Mouse (Mus musculus) right cerebral cortex, postnatal 4 days (tissue): ENCODE measurements around the gene Nudt1.
A peak's percentile ranks its signal among the peaks of the same experiment; 100 is the strongest.
"Not testable (repeated sequence)": the region's sequence is repeated elsewhere in the genome, so short reads cannot be mapped to it uniquely, and the experiment has no call there.

Source experiments
- DNase-seq: peaks from one replicate; pipeline ENCODE4 v3.0.0-alpha.2; 2022

Nudt1 gene

DNA sequence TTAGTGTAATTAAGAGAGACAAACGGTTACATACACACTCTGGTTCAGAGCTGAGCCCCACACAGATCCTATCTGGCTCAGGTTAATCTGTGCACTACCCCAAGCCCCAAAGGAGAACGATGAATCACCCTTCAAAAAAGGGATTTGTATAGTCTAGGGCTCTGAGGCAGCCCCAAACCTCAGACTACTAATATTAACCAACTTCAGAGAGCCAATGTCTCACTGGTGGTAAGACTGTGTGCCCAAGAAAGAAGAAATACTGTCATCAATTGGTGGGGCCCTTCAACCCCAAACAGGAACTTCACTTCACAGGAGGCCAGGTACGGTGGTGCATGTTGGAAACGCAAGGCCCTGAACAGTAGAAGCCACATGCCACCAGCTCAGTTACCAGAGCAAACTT lies 23.8 kb downstream of the Nudt1 start:
- no peak for DNase-seq

DNA sequence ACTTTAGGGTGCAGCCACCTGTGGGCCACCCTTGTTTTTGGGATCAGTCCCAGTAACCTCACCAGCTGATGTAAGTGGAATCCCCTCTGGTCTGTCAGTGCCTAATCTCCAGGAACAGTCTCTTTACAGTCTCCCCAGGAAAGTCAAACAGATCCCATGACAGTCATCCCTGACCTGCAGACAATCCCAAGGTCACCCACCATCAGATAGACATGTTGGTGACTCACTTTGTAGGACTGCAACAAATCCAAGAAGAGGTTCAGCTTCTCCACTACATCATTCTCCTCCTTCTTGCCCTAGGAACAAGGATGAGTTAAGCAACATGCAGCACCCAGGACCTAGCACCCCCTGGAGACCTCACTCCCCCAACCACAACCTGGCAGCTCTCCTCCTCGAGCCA lies 24.6 kb downstream of the Nudt1 start:
- DNase-seq, result no peak

DNA sequence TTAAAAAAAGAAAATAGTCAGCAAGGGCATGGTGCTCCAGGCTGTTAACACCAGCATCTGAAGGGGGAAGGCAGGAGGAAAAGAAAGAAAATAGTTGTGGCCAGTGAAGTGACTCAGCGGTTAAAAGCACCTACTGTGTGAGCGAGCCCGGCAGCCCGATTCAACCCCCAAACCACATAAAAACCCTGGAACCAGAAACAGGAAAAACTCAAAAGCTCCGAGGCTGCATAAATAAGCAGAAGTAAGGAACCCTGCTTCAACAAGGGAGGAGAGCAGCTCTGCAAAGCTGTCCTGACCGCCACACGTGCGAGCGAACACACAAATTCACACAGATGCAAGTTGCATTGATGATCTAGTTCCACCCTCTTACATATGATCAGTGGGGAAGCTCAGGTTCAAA lies 28.4 kb downstream of the Nudt1 start:
- no peak for DNase-seq

DNA sequence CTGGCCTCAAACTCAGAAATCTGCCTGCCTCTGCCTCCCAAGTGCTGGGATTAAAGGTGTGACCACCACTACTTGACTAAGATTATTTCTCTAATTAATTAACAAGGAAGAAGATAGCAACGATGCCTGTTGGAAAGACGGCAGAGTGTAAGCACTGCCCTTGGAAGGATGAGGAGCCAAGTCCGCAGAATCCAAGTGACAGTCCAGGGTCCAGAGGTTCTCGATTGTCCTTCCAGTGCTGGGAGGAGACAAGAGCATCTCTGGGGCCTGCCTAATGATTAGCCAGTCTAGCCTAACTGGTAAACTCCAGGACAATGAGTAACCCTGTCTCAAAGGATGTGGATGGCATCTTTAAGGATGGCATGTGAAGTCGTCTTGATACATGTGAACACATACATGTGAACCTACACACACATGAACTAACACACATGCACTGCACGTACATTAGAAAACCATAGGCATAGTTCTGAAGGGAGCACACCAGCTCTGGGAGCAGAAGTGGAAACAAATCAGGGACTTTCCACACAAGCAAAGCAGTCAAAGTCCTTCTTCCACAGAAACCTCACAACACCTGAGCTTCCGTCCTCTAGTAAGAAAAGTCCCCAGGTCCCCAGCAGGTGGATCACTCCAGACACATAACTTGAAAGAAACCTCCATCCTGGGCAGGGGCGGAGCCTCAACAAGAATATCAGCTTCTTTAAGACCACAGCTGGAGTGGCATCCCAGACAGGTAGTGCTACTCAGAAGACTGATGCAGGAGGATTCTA lies 29.5 kb downstream of the Nudt1 start:
- DNase-seq, result no peak

DNA sequence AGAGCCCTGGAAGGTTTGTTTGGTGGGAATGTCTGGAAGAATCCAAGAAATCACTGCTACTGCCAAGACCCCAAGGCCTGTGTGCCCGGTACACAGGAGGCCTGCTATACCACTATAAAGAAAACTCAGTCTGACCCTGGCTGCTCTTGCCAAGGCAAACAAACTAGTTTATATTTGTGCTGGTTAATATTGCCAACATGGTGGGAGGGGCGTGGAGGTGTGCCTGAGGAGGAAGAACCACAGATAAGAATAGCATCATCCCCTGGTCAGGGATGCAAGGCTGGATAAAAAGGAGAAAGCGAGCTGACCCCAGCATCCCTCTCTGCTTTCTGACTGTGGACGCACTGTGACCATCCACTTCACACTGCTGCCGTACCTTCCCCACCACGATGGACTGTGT lies 30.9 kb downstream of the Nudt1 start:
- DNase-seq, result no peak

DNA sequence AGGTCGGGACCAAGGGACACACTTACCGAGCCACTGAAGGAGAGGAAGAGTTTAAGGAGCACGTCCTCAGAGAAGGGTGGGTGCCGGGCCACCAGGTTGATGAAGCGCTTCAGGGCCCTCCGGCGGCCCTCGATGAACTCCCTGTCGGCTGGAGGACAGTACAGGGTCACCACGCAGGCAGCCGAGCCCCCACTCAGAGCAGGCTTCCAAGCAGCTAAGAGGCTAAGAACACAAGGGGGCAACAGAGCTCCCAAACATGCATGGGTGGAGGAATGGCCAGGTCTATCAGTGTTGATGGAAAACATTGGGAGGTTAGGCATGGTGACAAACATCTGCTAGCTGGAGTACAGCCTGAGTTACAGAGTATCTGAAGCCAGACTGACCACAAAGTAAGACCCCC lies 34.5 kb downstream of the Nudt1 start:
- DNase-seq, result no peak

DNA sequence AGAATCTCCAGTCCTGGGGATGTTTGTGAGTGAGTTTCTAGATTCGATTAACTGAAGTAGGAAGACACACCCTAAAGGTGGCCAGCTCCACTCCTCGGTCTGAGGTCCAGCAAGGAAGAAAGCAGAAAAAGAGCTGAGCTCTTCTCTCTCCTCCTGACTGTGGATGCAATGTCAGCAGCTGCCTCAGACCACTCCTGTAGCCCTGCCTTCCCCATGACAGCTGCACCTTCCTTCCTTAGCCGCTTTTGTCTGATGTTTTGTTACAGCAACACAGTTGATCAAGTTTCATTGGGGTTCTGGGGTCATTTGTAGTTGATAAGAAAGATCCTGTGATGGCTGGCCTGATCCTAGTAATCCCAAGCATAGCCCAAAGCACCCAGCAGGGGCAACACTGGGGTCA lies 36.0 kb downstream of the Nudt1 start:
- DNase-seq, result no peak

DNA sequence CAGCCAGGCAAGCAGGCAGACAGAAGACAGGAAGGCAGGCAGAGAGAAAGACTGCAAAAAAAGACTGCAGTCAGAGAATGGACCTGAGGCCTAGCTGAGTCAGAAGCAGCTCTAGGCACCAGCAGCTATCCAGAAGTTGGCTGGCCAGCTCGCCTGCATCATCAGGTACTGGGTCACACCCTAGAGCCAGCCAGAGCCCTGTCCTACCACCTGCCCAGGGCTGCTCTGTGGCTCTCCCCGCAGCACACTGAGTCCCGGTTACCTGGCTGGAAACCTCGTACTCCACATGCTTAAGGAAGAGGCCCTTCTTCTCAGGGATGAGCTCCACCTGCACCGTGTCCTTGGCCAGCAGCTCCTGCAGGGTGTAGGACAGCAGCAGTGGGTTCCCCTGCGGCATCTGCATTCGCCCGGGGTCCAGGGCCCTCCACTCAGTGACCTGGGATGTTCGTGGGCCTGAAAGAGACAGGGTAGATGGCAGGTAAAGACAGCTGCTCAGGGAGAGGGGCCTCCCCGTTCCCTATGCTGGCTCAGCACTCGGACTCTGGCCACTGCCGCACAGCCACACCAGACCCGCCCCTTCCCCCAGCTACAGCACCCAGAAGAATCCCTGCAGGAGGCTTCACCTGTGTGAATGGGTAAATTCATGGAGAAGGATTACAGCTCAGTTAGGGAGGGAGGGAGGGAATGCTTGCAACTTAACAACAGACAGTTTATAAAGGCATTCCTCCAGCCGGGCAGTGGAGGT lies 38.6 kb downstream of the Nudt1 start:
- DNase-seq, result no peak

DNA sequence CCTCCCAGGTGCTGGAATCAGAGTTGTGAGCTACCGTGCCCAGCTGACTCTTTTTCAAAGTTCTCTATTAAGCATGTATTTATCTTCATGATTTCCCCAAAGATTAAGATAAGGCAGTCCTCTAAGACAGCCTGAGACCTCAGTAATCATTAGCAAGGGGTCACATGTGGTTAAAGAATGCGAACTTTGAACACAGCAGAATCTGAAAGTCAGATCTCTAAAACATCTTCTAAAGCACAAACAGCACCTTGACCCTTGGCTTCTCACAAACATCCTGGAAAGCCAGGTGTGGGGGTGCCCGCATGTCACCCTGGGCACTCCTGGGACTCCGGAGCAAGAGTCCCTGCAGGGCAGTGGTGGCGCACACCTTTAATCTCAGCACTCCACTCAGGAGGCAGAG lies 43.0 kb downstream of the Nudt1 start:
- DNase-seq, result no peak

DNA sequence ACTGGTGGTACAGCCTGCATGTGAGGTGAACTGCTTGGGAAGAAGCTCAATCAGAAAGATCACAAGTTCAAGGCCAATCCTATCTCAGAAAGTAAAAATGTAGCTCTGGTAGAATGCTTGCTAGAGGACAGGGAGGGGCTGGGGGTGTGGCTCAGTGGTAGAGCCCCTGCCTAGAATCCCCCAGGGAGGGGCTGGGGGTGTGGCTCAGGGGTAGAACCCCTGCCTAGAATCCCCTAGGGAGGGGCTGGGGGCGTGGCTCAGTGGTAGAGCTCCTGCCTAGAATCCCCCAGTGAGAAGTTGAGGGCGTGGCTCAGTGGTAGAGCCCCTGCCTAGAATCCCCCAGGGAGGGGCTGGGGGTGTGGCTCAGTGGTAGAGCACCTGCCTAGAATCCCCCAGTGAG lies 46.7 kb downstream of the Nudt1 start:
- DNase-seq, result not testable (repeated sequence)

DNA sequence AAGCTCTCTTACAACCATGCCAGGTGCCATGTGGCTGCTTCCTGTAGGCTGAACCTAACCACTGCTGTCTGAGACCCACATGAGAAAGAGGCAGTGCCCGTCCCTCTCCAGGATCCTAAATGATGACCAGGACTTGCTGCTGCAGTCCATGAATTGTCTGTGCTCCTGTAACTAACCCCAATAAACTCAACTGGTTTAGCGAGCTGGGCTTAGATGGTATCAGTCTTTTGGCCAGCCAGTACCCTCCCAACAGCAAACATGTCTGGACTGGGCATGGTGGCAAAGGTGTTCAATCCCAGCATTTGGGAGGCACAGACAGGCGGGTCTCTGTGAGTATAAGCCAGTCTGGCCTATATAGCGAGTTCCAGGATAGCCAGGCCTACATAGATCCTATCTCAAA lies 47.5 kb downstream of the Nudt1 start:
- DNase-seq, result no peak

DNA sequence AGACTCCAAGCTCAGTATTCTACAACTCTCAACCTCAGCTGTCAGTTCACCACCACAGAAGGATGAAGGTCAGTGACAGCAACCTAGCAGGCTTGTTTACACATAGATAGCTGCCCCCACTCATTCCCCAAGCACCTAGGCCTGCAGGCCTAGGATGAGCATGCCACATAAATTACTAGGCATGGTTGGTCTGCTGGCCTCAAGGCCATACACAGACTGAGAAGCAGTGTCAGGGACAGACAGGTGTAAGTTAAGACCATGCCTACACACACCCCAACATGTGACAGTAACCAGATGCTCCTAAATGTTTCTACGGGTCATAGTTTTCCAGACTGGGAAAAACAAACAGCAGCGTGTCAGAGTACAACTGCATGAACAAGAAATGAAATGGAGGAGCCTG lies 48.0 kb downstream of the Nudt1 start:
- no peak for DNase-seq

DNA sequence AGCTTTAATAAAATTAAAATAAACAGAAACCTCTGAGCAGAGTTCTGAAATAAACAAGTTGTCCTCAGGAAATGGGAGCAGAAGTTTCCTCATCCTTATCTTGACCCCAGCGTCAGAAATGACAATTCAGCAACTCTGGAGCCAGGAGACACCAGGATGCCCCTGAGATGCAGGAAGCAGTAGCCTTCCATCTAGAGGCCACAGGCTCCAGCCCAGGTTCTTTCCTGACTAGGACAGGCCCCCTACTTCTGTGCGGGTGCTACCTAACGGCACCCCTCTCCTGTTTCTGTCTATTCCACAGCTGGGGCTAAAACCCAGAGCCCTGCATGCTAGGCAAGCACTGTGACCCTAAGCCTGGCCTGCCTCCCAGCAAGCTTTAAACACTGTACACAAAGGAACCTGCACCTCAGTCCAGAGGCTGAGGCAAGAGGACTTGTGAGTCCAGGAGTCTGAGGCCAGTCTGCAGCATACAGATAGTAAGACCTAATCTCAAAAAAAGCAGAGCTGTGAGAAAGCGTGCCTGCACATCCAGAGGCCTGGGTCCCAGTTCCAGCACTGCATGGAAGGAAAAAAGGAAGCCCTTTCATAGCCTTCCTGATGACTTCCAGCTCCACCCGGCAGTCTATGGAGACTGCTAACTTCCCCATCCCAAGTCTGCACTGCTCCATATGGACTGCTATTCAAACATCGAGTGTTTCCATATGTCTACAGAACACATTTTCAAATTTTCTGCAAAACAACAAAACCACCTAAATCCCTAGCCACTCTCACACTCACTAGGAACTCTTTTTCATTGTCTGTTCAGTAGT lies 49.2 kb downstream of the Nudt1 start:
- DNase-seq, result no peak

DNA sequence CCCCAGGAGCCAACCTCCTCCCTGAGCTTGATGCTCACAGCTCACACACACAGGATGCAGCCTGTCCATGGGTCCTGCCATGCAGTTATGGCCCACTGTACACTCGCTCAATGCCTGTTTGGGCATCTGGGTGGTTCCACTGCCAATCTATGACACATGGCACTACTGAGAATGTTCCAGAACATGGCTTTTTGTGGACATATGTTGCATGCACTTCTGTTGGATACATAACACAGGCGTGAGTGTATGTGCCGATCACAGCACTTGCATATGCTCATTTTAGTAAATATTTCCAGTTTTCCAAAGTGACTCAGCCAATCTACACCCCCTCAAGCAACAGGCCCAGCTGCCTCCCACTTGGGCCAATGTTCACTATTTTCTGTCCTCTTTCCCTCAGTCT lies 50.2 kb downstream of the Nudt1 start:
- peak; percentile 18 for DNase-seq

DNA sequence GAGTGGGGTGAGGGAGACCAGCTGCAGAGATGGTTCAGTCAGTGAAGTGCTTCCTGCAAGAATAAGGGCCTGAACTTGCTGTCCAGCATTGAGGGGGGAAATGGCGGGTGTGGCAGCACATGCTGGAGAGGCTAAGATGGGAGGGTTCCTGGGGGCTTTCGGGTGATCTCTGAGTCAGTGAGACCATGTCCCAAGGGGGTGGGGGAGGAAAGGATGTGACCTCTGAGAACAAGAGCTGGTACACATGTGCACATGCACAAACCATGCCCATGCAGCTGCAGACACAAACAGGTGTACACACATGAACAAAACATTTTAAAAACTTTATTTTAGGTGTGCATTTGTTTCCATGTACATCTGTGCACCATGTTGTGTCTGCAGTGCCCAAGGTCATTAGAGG lies 52.3 kb downstream of the Nudt1 start:
- DNase-seq, result no peak

DNA sequence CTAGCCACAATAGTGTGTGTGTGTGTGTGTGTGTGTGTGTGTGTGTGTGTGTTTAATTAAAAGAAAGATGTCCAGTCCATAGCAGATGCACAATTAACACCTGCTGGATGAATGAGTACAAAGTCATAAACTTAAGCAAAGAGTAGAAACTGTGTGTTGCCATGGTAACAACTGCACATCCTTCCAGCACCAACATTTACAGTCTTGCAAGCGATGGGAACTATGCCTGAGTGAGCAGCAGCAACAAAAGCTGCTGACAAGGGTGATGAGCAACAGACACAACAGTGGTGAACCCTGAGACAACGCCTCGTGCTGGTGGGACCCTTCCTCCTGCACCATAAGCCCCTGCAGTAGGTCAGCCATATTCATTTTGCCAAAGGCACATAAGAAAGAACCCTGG lies 52.8 kb downstream of the Nudt1 start:
- peak; percentile 10 for DNase-seq

DNA sequence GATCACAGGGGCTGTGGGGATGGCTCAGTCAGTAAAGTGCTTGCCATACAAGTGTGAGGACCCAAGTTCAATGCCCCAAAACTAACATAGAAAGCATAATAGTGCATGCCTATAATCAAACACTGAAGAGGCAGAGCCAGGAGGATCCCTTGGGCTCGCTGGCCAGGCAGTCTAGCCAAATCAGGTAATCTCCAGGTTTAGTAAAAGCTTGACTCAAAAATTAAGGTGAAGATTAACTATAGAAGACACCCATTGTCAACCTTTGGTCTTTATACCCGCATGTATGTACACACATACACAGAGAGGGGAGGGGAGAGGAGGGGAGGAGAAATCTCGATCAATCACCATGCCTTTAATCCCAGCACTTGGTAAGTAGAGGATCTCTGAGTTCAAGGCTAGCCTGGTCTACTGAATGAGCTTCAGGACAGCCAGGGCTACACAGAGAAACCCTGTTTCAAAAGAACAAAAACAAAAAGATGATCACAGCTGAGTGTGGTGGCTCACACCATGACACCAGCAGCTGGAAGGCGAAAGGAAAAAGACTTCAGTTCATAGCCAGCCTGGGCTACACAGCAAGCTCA lies 53.9 kb downstream of the Nudt1 start:
- no peak for DNase-seq

DNA sequence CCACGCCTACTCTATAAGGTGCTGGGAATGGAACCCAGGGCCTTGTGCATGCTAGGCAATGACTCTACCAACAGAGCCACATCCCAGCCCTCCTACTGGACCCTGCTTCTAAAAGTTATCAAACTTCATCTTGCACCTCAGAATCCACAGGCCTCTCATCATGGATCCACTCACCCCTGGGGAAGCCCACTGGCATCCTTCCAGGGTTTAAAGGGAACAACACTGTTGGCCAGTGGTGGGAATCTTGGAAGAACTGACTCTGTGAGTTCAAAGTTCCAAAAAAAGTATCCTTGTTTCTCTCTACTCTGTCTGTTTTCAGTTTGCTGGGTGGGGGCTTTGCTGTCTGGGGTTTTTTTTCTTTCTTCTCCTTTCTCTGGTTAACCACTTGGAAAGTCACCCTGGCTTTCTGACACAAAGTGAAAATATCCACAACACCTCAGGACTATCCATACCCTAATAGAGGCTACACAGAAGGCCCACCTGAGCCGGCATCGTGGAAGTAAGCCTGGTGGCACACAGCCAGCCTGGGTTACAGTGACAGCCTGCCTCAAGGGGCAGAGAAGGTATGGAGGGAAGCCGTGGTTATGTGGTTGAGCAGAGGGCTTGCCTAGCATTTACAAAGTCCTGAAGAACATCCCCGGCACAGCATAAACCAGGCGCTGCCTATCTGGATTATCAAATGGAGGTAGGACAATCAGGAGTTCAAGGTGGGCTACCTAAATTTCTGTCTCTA lies 56.8 kb downstream of the Nudt1 start:
- no peak for DNase-seq

DNA sequence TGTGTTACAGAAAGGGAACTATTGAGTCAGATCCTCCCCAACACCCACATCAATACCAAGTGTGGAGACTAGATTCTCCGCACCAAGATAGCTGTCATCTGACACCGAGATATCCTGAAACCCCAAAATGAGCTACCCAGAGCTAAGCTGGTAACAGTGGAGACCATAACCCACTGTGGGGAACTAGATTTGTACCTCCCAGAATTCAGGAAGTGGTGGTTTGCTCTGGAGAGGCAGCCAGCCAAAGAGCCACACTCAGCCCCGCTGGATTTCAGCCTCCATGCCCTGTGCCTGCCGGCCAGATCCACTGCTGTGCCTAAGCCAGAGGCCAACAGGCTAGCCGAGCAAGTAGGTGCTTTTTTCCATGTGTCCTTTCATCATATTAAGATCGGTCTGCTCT lies 57.8 kb downstream of the Nudt1 start:
- no peak for DNase-seq

DNA sequence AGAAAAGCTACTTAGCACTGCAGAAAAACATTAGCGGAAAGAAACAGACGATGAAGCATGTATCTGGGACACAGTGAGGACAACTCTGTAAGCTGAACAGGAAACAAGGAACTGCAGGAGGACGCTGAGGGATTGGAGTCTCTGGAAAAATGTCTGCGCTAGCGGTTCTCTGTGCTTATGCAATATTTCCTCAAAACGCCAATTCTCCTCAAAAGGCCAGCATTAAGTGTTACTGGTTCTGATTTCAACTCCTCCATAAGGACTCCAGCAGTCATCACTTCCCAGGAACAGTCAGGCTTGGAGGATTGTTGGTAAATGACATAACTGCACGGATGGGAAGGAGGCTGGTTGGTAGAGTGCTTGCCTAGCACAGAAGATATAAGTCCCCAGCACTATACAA lies 59.7 kb downstream of the Nudt1 start:
- DNase-seq, result no peak

DNA sequence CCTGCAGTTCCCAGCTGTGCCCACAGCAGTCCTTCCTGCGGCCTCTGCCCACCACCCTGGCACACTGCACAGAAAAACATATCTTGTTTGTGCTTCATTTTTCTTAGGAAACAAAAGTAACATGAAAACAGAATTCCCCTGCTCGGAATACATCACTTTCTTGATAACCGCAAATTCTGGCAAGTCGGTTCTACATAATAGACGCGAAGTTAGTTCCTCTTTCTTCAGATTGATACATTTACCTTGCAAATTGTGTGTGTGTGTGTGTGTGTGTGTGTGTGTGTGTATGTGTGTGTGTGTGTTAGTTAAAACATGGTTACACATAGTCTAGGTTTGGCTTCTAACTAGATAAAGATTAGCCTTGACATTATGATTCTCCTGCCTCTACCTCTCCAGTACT lies 61.2 kb downstream of the Nudt1 start:
- DNase-seq, result no peak

DNA sequence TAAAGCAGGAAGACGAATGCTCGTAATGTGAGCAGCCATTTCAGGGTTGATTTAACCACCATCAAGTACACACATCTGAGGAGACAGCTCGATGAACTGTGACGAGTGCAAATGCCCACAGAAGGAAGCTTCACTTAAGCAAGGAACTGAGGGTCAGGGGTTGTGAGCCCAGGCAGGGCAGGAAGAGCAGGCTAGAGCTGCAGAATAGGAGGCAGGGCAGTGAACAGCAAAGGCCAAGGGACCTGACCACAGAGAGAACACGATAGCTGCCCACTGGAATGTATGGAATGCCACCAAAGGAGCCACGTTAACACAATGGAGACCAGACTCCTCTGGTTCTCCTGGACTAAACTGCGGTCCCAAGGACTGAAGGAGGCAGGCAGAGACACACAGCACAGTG lies 62.1 kb downstream of the Nudt1 start:
- no peak for DNase-seq

DNA sequence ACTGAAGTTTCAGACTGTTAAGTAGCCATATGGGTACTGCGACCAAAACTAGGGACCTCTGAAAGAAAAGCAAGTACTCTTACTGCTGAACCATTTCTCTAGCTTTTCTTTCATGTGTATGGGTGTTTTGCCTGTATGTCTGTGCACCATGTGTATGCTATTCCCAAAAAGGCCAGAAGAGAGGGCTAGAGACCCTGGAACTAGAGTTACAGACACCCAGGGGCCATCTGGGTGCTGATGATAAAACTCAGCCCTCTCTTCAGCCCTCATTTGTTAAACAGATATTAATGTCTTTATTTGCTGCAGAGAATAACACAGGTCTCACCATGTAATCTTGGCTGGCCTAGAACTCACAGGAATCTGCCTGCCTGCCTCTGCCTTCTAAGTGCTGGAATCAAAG lies 63.0 kb downstream of the Nudt1 start:
- no peak for DNase-seq
